In the genomic region with DNA sequence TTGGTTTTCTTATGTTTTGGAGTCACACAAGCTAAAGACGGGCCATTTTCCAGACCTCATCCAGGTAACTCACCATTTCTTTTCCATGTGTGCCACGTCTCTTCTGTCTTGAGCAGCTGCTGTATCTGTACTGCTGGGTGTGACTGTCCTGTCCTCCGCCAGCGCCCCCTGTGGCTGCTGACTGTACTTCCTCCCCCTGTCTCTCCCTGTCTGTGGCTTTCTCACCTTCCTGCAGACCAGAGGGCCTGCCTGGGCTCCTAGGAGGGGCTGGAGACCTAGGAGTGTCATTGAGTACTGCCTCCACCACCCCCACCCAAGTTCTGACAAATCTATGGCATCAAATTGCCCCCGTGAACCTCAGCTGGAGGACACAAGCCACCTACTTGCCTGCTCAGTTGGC, we compare ENCODE assay signal across 9 mouse cellular contexts. TPM values are rescaled to one million over a fixed set of nuclear protein-coding genes. Genes with fewer than 3 reads are reported as not detected.
A peak's percentile ranks its signal among the peaks of the same experiment; 100 is the strongest.
DNase-seq lines count a peak whose midpoint lies in the region; ATAC-seq and TF ChIP-seq lines count a peak whose summit lies in the region.
"Had no signal": no experiment of that assay in that cellular context is flagged by ENCODE, and none has a peak within 500 bp of the region (broad histone marks: within the 10 kb centered on the region; RNA-seq: fewer than 3 reads in every experiment).

No protein-coding gene starts in this region.

- no peak for DNase-seq in forebrain, postnatal 0 days
- no peak for DNase-seq in forebrain, embryonic 10.5 days (ENCODE audit: extremely low spot score, low spot score)
- DNase-seq in testis, postnatal 14 days (ENCODE audit: low spot score), result no peak
- peak; percentile 29 for DNase-seq in lung, postnatal 25 days (ENCODE audit: low spot score)
- DNase-seq in thymus, postnatal 10 days (ENCODE audit: low spot score in 2 of 2), result peak; percentile 36 to 74
- no peak for DNase-seq in urinary bladder, adult 2 months (ENCODE audit: low spot score)

- peak; percentile 49 for TF ChIP-seq CTCF in forebrain, postnatal 0 days (IDR thresholded peaks at IDR 0.05; ENCODE audit: low read depth)
- TF ChIP-seq CTCF in testis, adult 2 months (IDR thresholded peaks at IDR 0.05; ENCODE audit: control insufficient read depth, insufficient read depth, insufficient replicate concordance, low read depth, low read length), result peak; percentile 47; the same call in 1 of the 2 replicates

- no peak overlapping the region for H3K9ac ChIP-seq in forebrain, postnatal 0 days
- H3K9ac ChIP-seq: neural tube, embryonic 13.5 days had no signal

- WGBS in forebrain, postnatal 0 days, result 52% methylated on average over 5 of the region's 5 CpGs
- 55% methylated on average over 5 of the region's 5 CpGs for WGBS in forebrain, embryonic 10.5 days

- no peaks in the 10 kb centered on the region for H3K9me3 ChIP-seq in forebrain, postnatal 0 days (ENCODE audit: low read length)
- no peaks in the 10 kb centered on the region for H3K9me3 ChIP-seq in forebrain, embryonic 10.5 days
- H3K9me3 ChIP-seq: neural tube, embryonic 13.5 days had no signal

- no peak for ATAC-seq in forebrain, postnatal 0 days
- ATAC-seq in erythroid progenitor cell, adult 5-6 weeks (replicated peaks; ENCODE audit: low FRiP score, poor library complexity, severe bottlenecking), result peak; percentile 60

- no peak overlapping the region for H3K4me2 ChIP-seq in forebrain, postnatal 0 days (ENCODE audit: low read depth)
- H3K4me2 ChIP-seq: neural tube, embryonic 13.5 days had no signal

- no peak overlapping the region for H3K4me3 ChIP-seq in forebrain, postnatal 0 days (ENCODE audit: low read depth, low read length)
- no peak overlapping the region for H3K4me3 ChIP-seq in forebrain, embryonic 10.5 days
- H3K4me3 ChIP-seq in testis, adult 2 months (ENCODE audit: control insufficient read depth, low read depth, low read length), result no peak overlapping the region
- H3K4me3 ChIP-seq: neural tube, embryonic 13.5 days had no signal

- no peaks in the 10 kb centered on the region for H3K27me3 ChIP-seq in forebrain, postnatal 0 days (ENCODE audit: insufficient read depth, low read length)
- H3K27me3 ChIP-seq in forebrain, embryonic 10.5 days (ENCODE audit: poor library complexity, severe bottlenecking), result no peaks in the 10 kb centered on the region
- H3K27me3 ChIP-seq in testis, adult 2 months (ENCODE audit: control insufficient read depth, insufficient read depth, low read length), result no peaks in the 10 kb centered on the region
- H3K27me3 ChIP-seq: neural tube, embryonic 13.5 days had no signal

- H3K27ac ChIP-seq in forebrain, postnatal 0 days (ENCODE audit: low read depth, low read length), result no peak overlapping the region
- no peak overlapping the region for H3K27ac ChIP-seq in forebrain, embryonic 10.5 days
- H3K27ac ChIP-seq in testis, adult 2 months (ENCODE audit: control insufficient read depth, insufficient read depth, low read depth, low read length), result peak overlapping the region; percentile 52
- H3K27ac ChIP-seq: neural tube, embryonic 13.5 days had no signal

- peaks cover 22% of the 10 kb centered on the region for H3K36me3 ChIP-seq in forebrain, postnatal 0 days (ENCODE audit: insufficient read depth)
- H3K36me3 ChIP-seq in forebrain, embryonic 10.5 days (replicated peaks), result peaks cover 87% of the 10 kb centered on the region
- no peaks in the 10 kb centered on the region; the same call in 1 of the 2 replicates for H3K36me3 ChIP-seq in testis, adult 2 months (ENCODE audit: control insufficient read depth, insufficient read depth, low read length)

- no peaks in the 10 kb centered on the region for H3K4me1 ChIP-seq in forebrain, postnatal 0 days (ENCODE audit: insufficient read depth)
- no peaks in the 10 kb centered on the region for H3K4me1 ChIP-seq in forebrain, embryonic 10.5 days
- peaks cover 6% of the 10 kb centered on the region; the same call in 1 of the 2 replicates for H3K4me1 ChIP-seq in testis, adult 2 months (ENCODE audit: control insufficient read depth, insufficient read depth, low read length)

- no peak for TF ChIP-seq POLR2A in testis, adult 2 months (IDR thresholded peaks at IDR 0.05; ENCODE audit: control insufficient read depth, low read depth, low read length)

RNA-seq across cellular contexts. Expression of a gene that starts 20.9 kb away (rescaled TPM):
- 24.5 and 24.9 TPM in 2 replicates for total RNA-seq in forebrain, postnatal 0 days (2014; rRNA removed)
- polyA plus RNA-seq in forebrain, postnatal 0 days (2015; fragmentation: Nextera tagmentation; extraction: Ambion mirVana), result 70.5 and 78.3 TPM in 2 replicates
- polyA plus RNA-seq in forebrain, embryonic 10.5 days (2016; fragmentation: Nextera tagmentation; extraction: Ambion mirVana), result 81.1 and 84.7 TPM in 2 replicates
- polyA plus RNA-seq in testis, adult 2 months (2012; rRNA removed), result 329 and 346 TPM in 2 replicates
- total RNA-seq in erythroid progenitor cell, adult 5-6 weeks (2015; ENCODE audit: low replicate concordance), result 278 and 380 TPM in 2 replicates
- total RNA-seq in erythroid progenitor cell, adult 5-6 weeks (2017; ENCODE audit: low replicate concordance), result 309 and 327 TPM in 2 replicates
- 25.6 and 27.7 TPM in 2 replicates for polyA plus RNA-seq in urinary bladder, adult 2 months (2012; rRNA removed)

RNA-seq across cellular contexts. Expression of a gene that starts 25.5 kb away (rescaled TPM):
- total RNA-seq in forebrain, postnatal 0 days (2014; rRNA removed), result 0.08 and 0.43 TPM in 2 replicates
- 0.05 and 0.20 TPM in 2 replicates for polyA plus RNA-seq in forebrain, postnatal 0 days (2015; fragmentation: Nextera tagmentation; extraction: Ambion mirVana)
- 0.53 and 0.69 TPM in 2 replicates for polyA plus RNA-seq in forebrain, embryonic 10.5 days (2016; fragmentation: Nextera tagmentation; extraction: Ambion mirVana)
- polyA plus RNA-seq in testis, adult 2 months (2012; rRNA removed), result 0.30 and 0.32 TPM in 2 replicates
- total RNA-seq in erythroid progenitor cell, adult 5-6 weeks (2015; ENCODE audit: low replicate concordance), result not detected in 2 replicates
- not detected in 2 replicates for total RNA-seq in erythroid progenitor cell, adult 5-6 weeks (2017; ENCODE audit: low replicate concordance)
- polyA plus RNA-seq in urinary bladder, adult 2 months (2012; rRNA removed), result 7.5 and 13.7 TPM in 2 replicates

RNA-seq across cellular contexts. Expression of a gene that starts 29.5 kb away (rescaled TPM):
- 41.6 and 41.9 TPM in 2 replicates for total RNA-seq in forebrain, postnatal 0 days (2014; rRNA removed)
- 43.1 and 45.4 TPM in 2 replicates for polyA plus RNA-seq in forebrain, postnatal 0 days (2015; fragmentation: Nextera tagmentation; extraction: Ambion mirVana)
- 64.2 and 66.6 TPM in 2 replicates for polyA plus RNA-seq in forebrain, embryonic 10.5 days (2016; fragmentation: Nextera tagmentation; extraction: Ambion mirVana)
- polyA plus RNA-seq in testis, adult 2 months (2012; rRNA removed), result 16.6 and 16.7 TPM in 2 replicates
- 9.6 and 16.2 TPM in 2 replicates for total RNA-seq in erythroid progenitor cell, adult 5-6 weeks (2015; ENCODE audit: low replicate concordance)
- 3.7 and 20.5 TPM in 2 replicates for total RNA-seq in erythroid progenitor cell, adult 5-6 weeks (2017; ENCODE audit: low replicate concordance)
- 126 and 135 TPM in 2 replicates for polyA plus RNA-seq in urinary bladder, adult 2 months (2012; rRNA removed)

RNA-seq across cellular contexts. Expression of a gene that starts 42.7 kb away (rescaled TPM):
- 2.9 TPM in 2 replicates for total RNA-seq in forebrain, postnatal 0 days (2014; rRNA removed)
- 2.4 and 2.7 TPM in 2 replicates for polyA plus RNA-seq in forebrain, postnatal 0 days (2015; fragmentation: Nextera tagmentation; extraction: Ambion mirVana)
- 2.0 and 2.2 TPM in 2 replicates for polyA plus RNA-seq in forebrain, embryonic 10.5 days (2016; fragmentation: Nextera tagmentation; extraction: Ambion mirVana)
- 3.9 and 5.4 TPM in 2 replicates for polyA plus RNA-seq in testis, adult 2 months (2012; rRNA removed)
- total RNA-seq in erythroid progenitor cell, adult 5-6 weeks (2015; ENCODE audit: low replicate concordance), result 4.2 and 10.5 TPM in 2 replicates
- 1.5 TPM in 1 of 2 replicates, not detected in the other for total RNA-seq in erythroid progenitor cell, adult 5-6 weeks (2017; ENCODE audit: low replicate concordance)
- polyA plus RNA-seq in urinary bladder, adult 2 months (2012; rRNA removed), result 13.8 and 15.0 TPM in 2 replicates

RNA-seq across cellular contexts. Expression of a gene that starts 50.7 kb away (rescaled TPM):
- total RNA-seq in forebrain, postnatal 0 days (2014; rRNA removed), result 103 and 149 TPM in 2 replicates
- 198 and 199 TPM in 2 replicates for polyA plus RNA-seq in forebrain, postnatal 0 days (2015; fragmentation: Nextera tagmentation; extraction: Ambion mirVana)
- 80.6 and 82.7 TPM in 2 replicates for polyA plus RNA-seq in forebrain, embryonic 10.5 days (2016; fragmentation: Nextera tagmentation; extraction: Ambion mirVana)
- polyA plus RNA-seq in testis, adult 2 months (2012; rRNA removed), result 41.6 and 46.6 TPM in 2 replicates
- 39.8 and 94.4 TPM in 2 replicates for total RNA-seq in erythroid progenitor cell, adult 5-6 weeks (2015; ENCODE audit: low replicate concordance)
- total RNA-seq in erythroid progenitor cell, adult 5-6 weeks (2017; ENCODE audit: low replicate concordance), result 40.5 and 47.2 TPM in 2 replicates
- polyA plus RNA-seq in urinary bladder, adult 2 months (2012; rRNA removed), result 114 and 129 TPM in 2 replicates

Comparison
In these comparisons a context has a peak if more than half of its experiments do, and no peak if none do; other contexts are left out.
1. DNase-seq: peak in lung, postnatal 25 days (single experiment) and thymus, postnatal 10 days (2 of 2); none in forebrain, postnatal 0 days (single experiment), forebrain, embryonic 10.5 days (single experiment), testis, postnatal 14 days (single experiment) and urinary bladder, adult 2 months (single experiment).